Mouse (Mus musculus) 3T3-L1 (cell line): ENCODE measurements at regions not wholly inside any gene's neighbourhood (a gene's known extent, or its start where the extent isn't known, plus 50 kb on each side); places are given as distances from the start of the nearest gene placed in this dataset.
"Not testable (repeated sequence)": the region's sequence is repeated elsewhere in the genome, so short reads cannot be mapped to it uniquely, and the experiment has no call there.

Experiments used
- DNase-seq: peaks from one replicate; pipeline ENCODE4 v3.0.0-alpha.2; 2015; ENCODE audit warnings: low read depth, low spot score

DNA sequence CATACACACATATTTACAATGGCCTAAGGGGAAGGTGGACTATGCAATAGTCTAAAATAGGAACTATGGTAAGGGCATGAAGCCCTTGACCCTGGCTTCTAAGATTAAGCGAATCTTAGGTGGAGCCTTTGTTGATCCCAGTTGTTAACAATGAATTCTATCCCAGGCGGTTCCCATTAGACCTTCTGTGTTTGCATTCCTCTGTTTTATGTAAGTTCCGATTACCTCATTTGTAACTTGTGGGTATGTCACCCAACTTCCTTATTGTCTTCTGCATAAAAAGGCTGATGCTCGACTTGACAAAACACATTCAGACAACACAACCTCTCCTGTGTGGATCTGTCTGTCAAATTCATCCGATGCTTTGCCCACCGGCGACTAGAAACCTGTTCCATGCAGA, 335.6 kb downstream of the Gm11232 start:
- DNase-seq: not testable (repeated sequence)

DNA sequence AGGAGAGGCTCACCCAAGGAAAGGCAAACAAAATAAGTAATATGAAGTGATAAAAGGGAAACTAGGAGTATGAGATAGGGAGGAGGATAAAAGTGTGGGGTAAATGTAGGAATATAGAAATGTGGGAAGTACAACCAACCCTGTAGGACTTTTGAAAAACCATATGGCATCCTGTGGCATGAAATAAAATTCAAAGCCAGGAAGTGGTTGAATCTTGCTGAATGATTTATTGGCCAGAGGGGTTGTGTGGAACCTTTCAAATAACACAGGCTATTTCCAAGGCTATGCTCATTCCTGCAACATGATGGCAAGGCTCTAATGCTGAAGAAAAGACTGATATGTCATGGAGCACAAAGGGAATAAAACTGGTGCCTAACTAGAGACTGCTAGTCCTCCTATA, 347.9 kb downstream of the Gm11232 start:
- no peak for DNase-seq

DNA sequence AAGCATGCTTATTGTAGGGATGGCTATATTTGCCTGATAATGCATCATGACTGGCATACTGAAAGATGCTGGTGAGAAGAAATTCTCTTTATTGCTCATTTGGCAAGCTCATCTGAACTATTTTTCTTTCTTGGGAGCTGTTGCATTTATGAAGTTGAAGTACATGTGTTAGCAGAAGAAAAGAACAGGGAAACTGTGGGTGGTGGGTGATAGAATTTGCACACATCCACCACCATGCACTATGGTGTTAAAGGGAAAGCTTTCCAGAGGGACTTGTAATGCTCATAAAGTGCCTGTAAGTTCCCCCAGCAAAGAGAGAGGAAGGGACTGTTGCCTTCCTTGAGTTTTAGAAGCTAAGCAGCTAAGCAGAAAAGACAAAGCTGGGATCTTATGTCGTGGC, 367.3 kb downstream of the Gm11232 start:
- DNase-seq: no peak

DNA sequence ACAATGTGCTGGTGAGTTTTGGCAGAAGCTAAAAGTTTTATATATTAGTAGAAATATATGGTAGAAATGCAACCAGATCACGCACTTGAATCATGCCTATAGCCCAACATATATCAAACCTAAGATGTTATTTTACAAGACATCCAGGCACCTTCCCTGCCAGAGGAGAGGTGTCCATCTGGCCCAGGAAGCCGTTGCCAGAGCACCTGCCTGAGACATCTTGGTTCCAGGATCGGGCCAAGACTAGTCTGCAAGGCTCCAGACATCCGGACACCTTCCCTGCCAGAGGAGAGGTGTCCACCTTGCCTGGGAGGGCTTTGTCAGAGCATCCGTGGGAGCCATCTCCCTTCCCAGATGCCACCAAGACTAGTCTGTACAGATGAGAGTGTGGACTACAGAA, 388.5 kb downstream of the Gm11232 start:
- DNase-seq: no peak

DNA sequence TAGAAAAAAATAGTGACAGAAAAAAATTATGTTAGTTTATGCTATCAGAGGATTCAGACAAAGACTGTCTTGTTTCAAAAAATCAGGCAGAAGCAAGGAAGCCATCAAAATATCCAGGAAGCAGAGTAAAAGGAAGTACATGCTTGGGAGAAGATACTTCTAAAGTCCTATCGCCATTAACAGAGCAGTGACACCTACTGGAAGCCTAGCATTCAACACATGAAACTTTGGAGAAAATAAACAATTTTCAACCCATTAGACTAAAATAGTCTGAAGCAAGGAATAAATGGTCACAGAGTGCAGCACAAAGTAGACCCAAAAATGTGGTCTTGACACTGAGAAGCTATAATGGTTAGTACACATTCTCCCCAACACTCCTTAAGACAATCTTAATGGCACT, 394.0 kb downstream of the Gm11232 start:
- no peak for DNase-seq

DNA sequence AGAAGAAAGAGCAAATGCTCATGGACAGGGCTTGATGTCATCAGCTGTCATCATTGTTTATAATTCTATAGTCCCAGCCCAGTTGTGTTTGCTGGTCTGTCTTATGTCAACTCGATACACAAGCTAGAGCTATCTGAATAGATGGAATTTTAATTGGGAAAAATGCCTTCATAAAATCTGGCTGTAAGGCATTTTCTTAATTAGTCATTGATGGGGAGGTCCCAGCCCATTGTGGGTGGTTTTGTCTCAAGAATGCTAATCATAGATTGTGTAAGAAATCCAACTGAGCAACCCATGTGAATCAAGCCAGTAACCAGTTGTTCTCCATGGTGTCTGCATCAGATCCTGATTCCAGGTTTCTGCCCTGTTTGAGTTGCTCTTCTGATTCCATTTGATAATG, 400.1 kb downstream of the Gm11232 start:
- no peak for DNase-seq

DNA sequence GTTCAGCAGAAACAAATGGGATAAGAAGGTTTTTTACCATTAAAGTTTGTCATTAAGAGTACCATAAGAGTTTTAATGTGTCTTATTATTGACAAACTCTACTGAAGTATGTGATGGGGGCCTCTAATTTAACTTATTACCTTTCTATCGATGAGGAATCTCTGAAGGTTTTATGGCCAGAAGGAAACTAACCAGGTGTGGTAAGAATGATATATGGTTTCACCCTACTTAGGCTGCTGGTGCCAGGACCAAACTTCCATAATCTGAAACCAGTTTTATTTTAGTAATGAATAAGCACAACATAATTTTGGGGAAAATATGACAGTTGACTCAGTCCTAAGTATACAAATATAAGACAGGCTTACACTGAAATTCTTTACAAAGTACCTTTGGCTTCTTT, 401.1 kb downstream of the Gm11232 start:
- DNase-seq: no peak

DNA sequence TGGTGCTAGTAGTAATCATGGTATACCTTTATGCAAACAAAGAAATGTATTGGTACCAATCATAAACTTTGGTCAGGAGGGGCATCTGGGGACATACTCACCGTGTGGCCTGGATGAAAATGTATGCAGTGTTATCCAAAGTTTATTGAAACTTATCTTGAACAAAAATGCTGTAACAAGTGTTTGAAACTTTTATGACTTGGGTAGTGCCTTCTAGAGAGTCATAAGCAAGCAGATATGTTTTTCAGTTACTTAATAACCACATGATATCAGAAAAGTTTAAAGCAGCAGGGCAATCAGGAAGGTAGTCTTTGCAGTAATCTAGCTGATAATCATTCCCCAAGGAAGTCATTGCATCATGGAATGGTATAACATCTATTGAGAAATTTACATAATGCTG, 401.5 kb downstream of the Gm11232 start:
- no peak for DNase-seq

DNA sequence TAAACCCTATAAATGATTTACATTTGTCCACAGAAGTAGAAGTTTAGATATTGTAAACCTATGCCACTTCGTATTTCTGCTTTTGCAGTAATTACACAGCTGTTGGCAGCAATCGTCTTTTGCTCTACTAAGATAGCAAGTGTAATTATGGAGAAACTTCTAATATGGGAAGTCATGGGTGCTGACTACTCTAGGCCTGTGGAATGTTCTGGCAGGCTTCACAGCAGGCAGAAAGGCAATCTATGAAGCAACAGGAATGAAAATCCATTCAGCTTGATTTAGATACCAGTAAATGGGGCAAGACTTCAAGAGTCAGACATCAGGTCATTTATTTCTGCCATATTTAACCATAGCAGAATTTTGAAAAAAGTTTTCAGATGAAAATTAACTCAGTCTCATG, 405.9 kb downstream of the Gm11232 start:
- no peak for DNase-seq

DNA sequence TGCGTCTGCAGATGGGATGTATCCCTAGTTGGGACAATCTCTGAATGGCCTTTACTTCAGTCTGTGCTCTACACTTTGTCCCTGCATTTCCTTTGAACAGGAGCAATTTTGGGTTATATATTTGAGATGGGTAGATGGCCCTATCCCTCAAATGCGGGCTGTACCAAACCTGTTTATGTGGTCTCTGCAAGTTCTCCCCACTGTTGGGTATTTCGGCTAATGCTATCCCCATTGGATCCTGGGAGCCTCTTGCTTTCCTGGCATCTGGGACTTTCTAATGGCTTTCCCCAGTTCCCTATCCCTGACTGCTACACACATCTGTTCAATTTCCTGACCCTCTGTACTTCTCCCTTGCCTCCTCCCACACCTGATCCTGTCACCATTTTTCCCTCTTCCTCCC, 414.7 kb downstream of the Gm11232 start:
- DNase-seq: no peak

DNA sequence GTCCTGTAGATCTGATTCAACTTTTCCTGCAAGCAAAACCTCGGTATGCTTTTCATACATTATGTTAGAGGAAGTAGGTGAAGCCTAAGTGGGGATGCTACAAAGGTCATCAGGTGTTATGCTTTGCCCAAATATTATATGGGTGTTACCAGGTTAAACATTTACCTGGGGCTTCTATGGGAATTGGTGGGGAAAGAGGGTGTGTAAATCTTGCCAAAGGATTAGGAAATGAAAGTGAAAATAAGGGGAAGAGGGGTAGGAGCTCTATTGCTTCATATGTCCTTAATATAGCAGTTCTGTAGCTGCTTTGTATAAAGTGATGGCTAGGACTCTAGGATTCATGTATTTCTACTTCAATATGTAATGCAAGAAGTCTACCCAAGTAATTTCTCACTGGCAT, 419.2 kb downstream of the Gm11232 start:
- no peak for DNase-seq

DNA sequence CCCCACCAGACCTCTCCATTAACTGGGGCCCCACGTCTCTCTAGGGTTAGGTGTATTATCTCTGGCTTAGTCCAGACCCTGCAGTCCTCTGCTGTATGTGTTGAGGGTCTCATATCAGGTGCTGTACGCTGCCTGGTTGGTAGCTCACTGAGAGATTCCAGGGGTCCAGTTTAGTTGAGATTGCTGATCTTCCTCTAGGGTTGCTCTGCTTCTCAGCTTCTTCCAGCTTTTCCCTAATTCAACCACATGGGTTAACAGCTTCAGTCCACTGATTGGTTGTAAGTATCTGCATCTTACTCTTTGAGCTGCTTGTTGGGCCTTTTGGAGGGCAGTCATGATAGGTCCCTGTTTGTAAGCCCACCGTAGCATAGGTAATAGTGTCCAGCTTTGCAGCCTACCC, 425.1 kb downstream of the Gm11232 start:
- no peak for DNase-seq

DNA sequence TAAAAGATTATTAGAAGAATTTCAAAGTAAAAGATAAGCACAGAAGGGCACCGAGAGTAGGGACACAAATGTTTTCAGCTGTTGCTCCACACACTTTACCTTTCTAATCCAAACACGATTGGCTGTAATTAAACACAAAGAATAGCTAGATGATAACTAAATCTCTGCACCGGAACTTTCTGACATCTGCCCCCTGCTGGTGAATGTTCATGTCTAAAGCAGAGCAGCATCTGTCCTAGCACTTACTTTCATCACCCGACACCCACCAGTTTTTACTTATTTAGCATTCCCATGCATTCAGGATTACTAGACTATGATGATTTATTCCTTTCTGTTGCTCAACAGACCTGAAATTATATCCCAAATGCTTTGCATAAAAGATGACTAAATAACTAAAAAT, 425.7 kb downstream of the Gm11232 start:
- DNase-seq: peak; percentile 1

DNA sequence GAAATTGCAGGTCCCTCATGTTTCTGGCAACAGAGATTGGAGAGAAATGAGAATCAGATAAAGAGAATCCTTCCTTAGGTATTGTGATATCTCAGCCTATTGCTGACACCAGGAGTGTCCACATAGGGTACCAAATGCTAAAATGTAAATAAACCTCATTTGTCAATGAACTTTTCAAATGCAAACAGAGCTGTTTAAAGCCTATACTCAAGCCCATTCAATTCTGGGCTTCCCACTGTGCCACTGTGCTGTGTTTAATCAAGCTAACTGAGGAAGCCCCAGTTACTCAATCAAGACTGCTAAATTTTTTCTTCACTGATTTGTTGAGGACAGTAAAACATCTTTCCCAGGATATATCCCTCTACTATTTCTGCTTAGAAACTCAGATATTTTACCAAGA, 441.2 kb downstream of the Gm11232 start:
- DNase-seq: no peak

DNA sequence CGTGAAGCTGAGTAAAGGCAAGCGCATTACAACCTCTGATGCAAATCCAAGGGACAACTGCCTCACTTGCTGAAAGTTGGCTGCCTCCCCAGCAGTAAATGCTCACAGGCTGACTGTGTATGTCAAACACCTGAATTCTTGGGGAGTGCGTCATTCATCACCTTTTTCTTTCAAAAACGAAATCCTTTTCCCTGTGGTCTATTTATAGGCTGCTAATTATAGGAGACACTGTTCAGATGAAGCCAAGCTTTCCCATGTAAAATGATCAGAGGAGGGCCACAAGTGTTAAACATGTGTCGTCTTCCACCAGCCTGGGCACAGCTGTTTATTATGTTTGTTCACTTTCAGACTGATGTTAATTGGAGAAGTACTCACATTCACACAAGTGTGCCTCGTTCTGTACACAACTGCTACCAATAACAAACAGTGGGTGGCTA, 450.6 kb downstream of the Gm11232 start:
- no peak for DNase-seq

DNA sequence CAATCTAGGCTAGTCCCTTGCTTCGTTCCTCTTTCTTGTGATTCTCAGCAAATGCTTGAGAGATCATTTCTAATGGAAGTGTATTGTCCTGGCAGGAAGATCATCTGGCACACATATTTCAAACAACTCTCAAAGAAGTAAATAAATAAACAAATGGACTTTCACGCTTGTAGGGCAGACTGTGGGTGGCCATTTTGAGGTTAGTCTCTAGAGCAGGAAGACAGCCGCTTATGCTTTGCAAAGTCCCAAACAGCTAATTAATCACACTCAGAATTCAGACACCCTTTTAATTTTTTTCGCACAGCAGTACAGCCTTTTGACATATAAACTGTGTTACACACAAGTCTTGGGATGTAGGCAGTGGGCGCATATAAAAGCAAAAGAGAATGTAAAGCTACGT, 451.1 kb downstream of the Gm11232 start:
- DNase-seq: no peak

DNA sequence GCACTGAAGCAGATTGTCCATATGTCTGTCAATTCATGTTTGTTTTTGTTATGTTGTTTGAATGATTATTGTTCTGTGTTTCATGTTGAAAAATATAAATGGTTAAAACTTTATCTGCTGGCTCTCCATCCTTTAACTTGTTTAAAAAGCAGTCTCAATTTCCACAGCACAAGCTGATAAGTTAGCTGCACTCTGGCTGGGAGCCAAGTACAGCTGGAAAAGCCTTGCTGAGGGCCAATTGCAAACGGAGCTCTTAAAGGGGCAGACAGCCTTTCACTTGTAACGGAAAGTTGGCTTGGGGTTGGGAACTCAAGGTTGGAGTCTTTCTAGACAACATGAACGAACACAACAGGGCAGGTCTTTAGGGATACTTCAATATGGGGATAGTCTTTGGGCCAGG, 462.0 kb downstream of the Gm11232 start:
- not testable (repeated sequence) for DNase-seq

DNA sequence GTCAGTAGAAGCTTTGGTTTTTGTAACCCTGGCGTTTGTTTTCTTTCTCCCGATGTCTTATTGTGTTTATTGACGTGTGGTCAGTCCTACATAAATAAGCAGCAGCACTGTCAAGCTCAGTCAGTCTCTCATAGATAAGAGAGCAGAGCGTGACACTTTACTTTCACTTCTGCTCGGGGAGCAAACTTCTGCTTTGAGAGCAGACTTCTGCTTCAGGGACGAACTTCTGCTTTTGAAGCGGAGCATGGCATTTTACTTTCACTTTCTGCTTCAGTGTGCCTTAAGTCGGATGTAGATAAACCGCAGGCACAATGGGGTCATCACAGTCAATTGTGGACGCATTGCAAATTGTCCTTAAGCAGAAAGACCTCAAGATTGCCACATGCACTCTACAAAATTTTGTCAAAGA, 466.0 kb downstream of the Gm11232 start:
- no peak for DNase-seq

DNA sequence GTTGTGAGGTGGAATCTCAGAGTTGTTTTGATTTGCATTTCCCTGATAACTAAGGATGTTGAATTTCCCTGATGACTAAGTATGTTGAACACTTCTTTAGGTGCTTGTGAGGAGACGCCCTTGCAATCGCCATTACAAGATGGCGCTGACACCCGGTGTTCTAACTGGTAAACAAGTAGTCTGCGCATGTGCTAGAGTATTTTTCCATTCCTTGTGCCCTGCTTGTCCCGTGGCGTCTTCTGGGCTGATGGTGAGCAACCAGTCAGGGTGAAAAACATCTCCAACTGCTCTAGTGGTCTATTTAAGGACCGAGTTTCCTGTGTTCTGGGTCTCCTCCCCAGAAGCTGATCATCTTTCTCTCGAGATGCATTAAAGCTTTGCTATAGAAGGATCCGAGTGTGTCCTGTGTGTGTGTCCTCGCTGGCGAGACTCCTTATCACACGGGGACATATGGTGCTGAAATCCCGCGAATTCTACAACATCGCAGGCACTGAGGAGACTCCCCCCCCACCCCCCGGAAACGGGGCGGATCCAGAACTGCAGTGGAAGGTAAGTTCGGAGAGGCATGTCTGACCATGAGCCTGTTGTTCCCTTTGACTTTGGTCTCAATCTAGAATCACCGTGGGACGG, 466.5 kb downstream of the Gm11232 start:
- not testable (repeated sequence) for DNase-seq

DNA sequence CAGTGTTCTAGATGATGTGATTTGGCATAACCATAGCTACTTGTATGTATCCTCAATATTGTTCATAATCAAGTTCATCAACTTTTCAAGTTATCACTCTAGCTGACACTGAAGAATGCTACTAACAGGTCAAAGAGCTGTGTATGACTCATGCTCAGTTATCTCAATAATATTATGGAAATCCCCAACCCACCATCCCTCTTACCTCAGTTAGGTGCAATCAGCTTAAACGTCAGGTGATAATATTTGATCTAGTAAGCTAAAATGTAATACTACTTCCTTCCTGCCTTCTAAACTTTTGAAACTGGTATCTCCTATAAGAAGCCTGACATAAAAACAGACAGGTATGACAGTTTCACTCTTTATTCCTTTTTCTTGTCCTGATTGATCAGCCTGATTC, 474.6 kb downstream of the Gm11232 start:
- DNase-seq: no peak

DNA sequence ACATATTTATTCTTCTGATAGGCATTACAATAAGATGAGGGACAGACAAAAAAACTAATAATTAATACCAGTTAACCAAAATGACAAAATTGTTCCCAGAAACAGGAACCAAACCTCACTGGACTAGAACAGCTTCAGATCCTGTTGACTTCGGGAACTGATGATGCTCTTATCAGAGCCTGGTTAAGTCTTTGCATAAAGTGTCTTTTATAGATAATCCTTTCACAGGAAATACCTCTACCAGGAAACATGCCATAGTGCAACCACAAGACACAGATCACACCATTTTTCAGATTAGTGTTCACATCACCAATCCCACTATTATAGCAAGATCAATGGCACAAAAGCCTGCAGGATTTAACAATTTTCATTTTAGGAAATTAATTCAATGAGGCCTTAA, 478.1 kb downstream of the Gm11232 start:
- DNase-seq: no peak

DNA sequence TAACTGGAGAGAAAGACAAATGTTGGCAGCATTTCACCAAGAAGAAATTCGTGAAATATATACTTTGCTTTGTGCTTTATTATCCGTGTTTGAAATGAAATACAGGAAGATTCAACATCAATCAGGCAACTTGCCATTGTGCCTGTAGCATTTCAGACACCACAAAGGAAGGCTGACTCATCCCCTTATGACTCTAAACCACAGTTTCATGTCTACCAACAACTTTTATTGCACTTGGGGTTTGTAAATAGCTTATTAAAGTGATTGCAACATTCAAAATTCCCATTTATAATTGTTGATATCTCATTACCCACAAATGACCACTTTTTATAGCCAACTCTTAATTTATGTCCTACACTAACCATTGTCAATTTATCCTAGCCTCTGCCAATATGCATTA, 497.9 kb downstream of the Gm11232 start:
- DNase-seq: peak; percentile 15

DNA sequence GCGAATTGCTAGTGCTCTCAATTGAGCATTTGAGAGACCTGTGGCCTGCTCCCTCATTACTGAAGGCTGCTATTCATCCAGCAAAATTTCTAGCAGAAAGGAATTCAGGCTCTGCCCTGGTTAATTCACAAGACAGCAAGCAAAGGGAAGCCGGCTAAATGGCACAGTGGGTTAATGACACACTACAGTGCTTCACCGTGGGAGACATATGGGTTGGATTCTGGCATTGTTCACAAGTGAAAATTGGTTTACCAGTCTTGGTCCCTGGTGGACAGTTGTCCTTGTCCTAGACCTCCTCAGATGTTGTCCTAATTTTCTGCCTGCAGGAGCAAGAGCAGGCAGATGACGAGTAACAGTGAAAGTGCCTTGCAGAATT, 527.3 kb downstream of the Gm11232 start:
- DNase-seq: no peak

DNA sequence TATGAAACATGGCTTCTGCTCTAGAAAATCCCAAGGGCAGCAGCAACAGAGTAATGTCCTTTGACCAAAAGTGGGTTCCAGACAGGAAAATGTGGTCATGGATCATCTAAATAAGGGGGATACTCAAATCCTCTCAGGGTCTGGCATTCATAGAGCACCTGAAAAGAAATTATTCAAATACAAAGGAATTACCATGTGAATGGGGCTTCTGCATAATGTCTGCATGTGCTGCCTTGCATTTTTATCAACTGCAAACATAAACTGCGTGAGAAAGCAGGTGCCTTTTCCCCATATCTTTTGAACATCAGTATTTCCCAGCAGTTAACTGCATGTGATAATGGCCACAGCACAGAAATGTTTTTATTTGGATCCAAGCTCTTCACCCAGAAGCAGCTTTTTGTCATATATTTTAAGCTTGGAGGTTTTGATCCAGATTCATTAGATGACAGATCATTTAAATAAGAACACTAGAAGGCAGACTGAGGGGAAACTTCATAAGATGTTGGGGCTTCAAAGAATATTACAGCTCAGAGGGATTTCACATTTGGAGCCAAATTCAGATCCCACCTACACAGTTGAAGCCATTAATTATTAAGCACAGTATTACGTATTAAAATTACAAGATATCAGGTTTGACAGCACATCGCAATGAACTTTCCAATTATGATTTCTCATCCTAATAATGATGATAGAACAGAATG, 527.8 kb downstream of the Gm11232 start:
- no peak for DNase-seq
